In genomic region chr8:69384361-69384760, GRCm38 (mm10) we compare ENCODE assay signal across 27 mouse cellular contexts.
DNase-seq lines count a peak whose midpoint lies in the region; ATAC-seq and TF ChIP-seq lines count a peak whose summit lies in the region.
"Had no signal": no experiment of that assay in that cellular context is flagged by ENCODE, and none has a peak within 500 bp of the region (broad histone marks: within the 10 kb centered on the region; RNA-seq: fewer than 3 reads in every experiment).

No protein-coding gene starts in this region.

- no peak overlapping the region for H3K4me2 ChIP-seq in midbrain, embryonic 11.5 days
- H3K4me2 ChIP-seq in midbrain, postnatal 0 days (ENCODE audit: low read depth, low read length, poor library complexity, severe bottlenecking), result no peak overlapping the region
- H3K4me2 ChIP-seq: embryonic facial prominence, embryonic 13.5 days; embryonic facial prominence, embryonic 15.5 days; forebrain, embryonic 12.5 days had no signal

- DNase-seq in frontal cortex, postnatal 10 days (ENCODE audit: low spot score in 2 of 2), result no peak
- peak; percentile 26 for DNase-seq in midbrain, embryonic 11.5 days (ENCODE audit: low spot score, missing footprints)
- no peak for DNase-seq in midbrain, postnatal 0 days (ENCODE audit: low spot score)
- DNase-seq in brain, adult 2 months (ENCODE audit: low read depth, low spot score), result peak; percentile 58
- DNase-seq: adrenal gland, adult 8-10 months; adrenal gland, postnatal 14 days; adrenal gland, postnatal 36 days; B cell, adult 2 months; cerebellum, adult 11 months; cerebellum, adult 18-20 months; cerebellum, adult 8-10 months; cerebellum, adult 9-11 months; cerebellum, postnatal 14 days; cerebellum, postnatal 36 days; embryo, embryonic 11 days had no signal

- TF ChIP-seq CTCF in midbrain, postnatal 0 days (IDR thresholded peaks at IDR 0.05), result no peak

- WGBS in midbrain, embryonic 11.5 days, result 95% methylated on average over 6 of the region's 6 CpGs
- WGBS in midbrain, postnatal 0 days, result 99% methylated on average over 6 of the region's 6 CpGs

- H3K9ac ChIP-seq in midbrain, embryonic 11.5 days (ENCODE audit: low read length), result no peak overlapping the region
- no peak overlapping the region for H3K9ac ChIP-seq in midbrain, postnatal 0 days (replicated peaks; ENCODE audit: low read length, poor library complexity, severe bottlenecking)
- H3K9ac ChIP-seq: embryonic facial prominence, embryonic 13.5 days; embryonic facial prominence, embryonic 15.5 days; forebrain, embryonic 12.5 days had no signal

- no peaks in the 10 kb centered on the region for H3K4me1 ChIP-seq in midbrain, embryonic 11.5 days (ENCODE audit: control insufficient read depth, insufficient read depth, low read length)
- no peaks in the 10 kb centered on the region for H3K4me1 ChIP-seq in midbrain, postnatal 0 days (ENCODE audit: insufficient read depth, low read length)
- H3K4me1 ChIP-seq: embryonic facial prominence, embryonic 13.5 days; embryonic facial prominence, embryonic 15.5 days; forebrain, embryonic 10.5 days; forebrain, embryonic 12.5 days had no signal

- peaks cover 30% of the 10 kb centered on the region for H3K9me3 ChIP-seq in midbrain, embryonic 11.5 days (ENCODE audit: control insufficient read depth, low read length)
- H3K9me3 ChIP-seq in midbrain, postnatal 0 days (ENCODE audit: low read length), result peaks cover 25% of the 10 kb centered on the region

- peaks cover 14% of the 10 kb centered on the region for H3K36me3 ChIP-seq in midbrain, embryonic 11.5 days (ENCODE audit: control insufficient read depth, insufficient read depth, low read length)
- 0 out of 2 replicates have a peak, but pooled peaks cover 3% of the 10 kb centered on the region for H3K36me3 ChIP-seq in midbrain, postnatal 0 days (ENCODE audit: insufficient read depth, low read length)

- no peak overlapping the region for H3K4me3 ChIP-seq in midbrain, embryonic 11.5 days (ENCODE audit: low read depth, low read length)
- H3K4me3 ChIP-seq in midbrain, postnatal 0 days (ENCODE audit: low read depth, low read length), result no peak overlapping the region
- H3K4me3 ChIP-seq: embryonic facial prominence, embryonic 13.5 days; embryonic facial prominence, embryonic 15.5 days; erythroblast, embryonic 14.5 days; forebrain, embryonic 10.5 days; forebrain, embryonic 12.5 days had no signal

- no peaks in the 10 kb centered on the region for H3K27me3 ChIP-seq in midbrain, embryonic 11.5 days (ENCODE audit: control insufficient read depth, insufficient read depth, low read length)
- no peaks in the 10 kb centered on the region for H3K27me3 ChIP-seq in midbrain, postnatal 0 days (ENCODE audit: insufficient read depth, low read length)
- H3K27me3 ChIP-seq: CH12.LX; embryonic facial prominence, embryonic 13.5 days; embryonic facial prominence, embryonic 15.5 days; forebrain, embryonic 12.5 days; Patski had no signal

- ATAC-seq in frontal cortex, adult (ENCODE audit: low TSS enrichment), result peak; percentile 70
- ATAC-seq in midbrain, embryonic 11.5 days (ENCODE audit: low FRiP score), result no peak
- ATAC-seq in midbrain, postnatal 0 days (ENCODE audit: low FRiP score), result no peak
- ATAC-seq: activated CD4-positive, CD25-positive, alpha-beta regulatory T cell, adult 4 months; CD4-positive, CD25-positive, alpha-beta regulatory T cell, adult 4 months; forebrain, embryonic 14.5 days; forebrain, embryonic 16.5 days; Patski had no signal

- H3K27ac ChIP-seq in midbrain, embryonic 11.5 days (ENCODE audit: low read depth, low read length), result no peak overlapping the region
- H3K27ac ChIP-seq in midbrain, postnatal 0 days (ENCODE audit: low read depth, low read length), result no peak overlapping the region
- H3K27ac ChIP-seq: embryonic facial prominence, embryonic 13.5 days; embryonic facial prominence, embryonic 15.5 days; forebrain, embryonic 10.5 days; forebrain, embryonic 12.5 days had no signal

Comparison
In these comparisons a context has a peak if more than half of its experiments do, and no peak if none do; other contexts are left out.
1. DNase-seq: peak in midbrain, embryonic 11.5 days (single experiment) and brain, adult 2 months (single experiment); none in frontal cortex, postnatal 10 days (0 of 2) and midbrain, postnatal 0 days (single experiment).